In genomic region chr8:121382583-121383241, GRCm38 (mm10) we compare ENCODE assay signal across 8 mouse cellular contexts.
DNase-seq lines count a peak whose midpoint lies in the region; ATAC-seq and TF ChIP-seq lines count a peak whose summit lies in the region.

No protein-coding gene starts in this region.

- TF ChIP-seq POLR2A in bone marrow, adult 2 months (IDR thresholded peaks at IDR 0.05; ENCODE audit: borderline replicate concordance, control insufficient read depth, low read depth, low read length) = no peak

- H3K4me1 ChIP-seq in bone marrow, adult 2 months (ENCODE audit: control insufficient read depth, insufficient read depth, low read length) = peaks cover 2% of the 10 kb centered on the region
- peaks cover 16% of the 10 kb centered on the region for H3K4me1 ChIP-seq in forebrain, embryonic 13.5 days

- no peak overlapping the region for H3K4me3 ChIP-seq in bone marrow, adult 2 months (replicated peaks; ENCODE audit: control insufficient read depth, low read depth, low read length)
- H3K4me3 ChIP-seq in forebrain, embryonic 13.5 days = peak overlapping the region; percentile 39

- peak overlapping the region; percentile 65 for H3K4me2 ChIP-seq in forebrain, embryonic 13.5 days

- peak overlapping the region; percentile 71 for H3K9ac ChIP-seq in forebrain, embryonic 13.5 days

- DNase-seq in ES-CJ7 (ENCODE audit: low read depth, low spot score) = peak; percentile 96
- peak; percentile 72 for DNase-seq in heart, postnatal 25 days (ENCODE audit: low spot score)
- DNase-seq in layer of hippocampus, postnatal 14 days (ENCODE audit: low spot score in 2 of 2) = peak; percentile 49 to 65
- DNase-seq in lung, postnatal 25 days (ENCODE audit: low spot score) = peak; percentile 76
- DNase-seq in right cerebral cortex, postnatal 25 days = peak; percentile 37
- DNase-seq in T-cell, adult 2 months (ENCODE audit: low spot score) = no peak

- peak; percentile 83 for ATAC-seq in forebrain, embryonic 13.5 days

- H3K27ac ChIP-seq in bone marrow, adult 2 months (ENCODE audit: control insufficient read depth, insufficient read depth, low read depth, low read length, poor library complexity) = no peak overlapping the region
- H3K27ac ChIP-seq in forebrain, embryonic 13.5 days = no peak overlapping the region

- no peaks in the 10 kb centered on the region for H3K9me3 ChIP-seq in forebrain, embryonic 13.5 days (replicated peaks)

- peaks cover 27% of the 10 kb centered on the region; the same call in 1 of the 2 replicates for H3K27me3 ChIP-seq in forebrain, embryonic 13.5 days

- peak; percentile 78 for TF ChIP-seq CTCF in bone marrow, adult 2 months (IDR thresholded peaks at IDR 0.05; ENCODE audit: control insufficient read depth, insufficient read depth, low read length)

- intact Hi-C loops in heart, postnatal 25 days (cut with DNase I) = no loop called here

- WGBS in bone marrow, adult 2 months = 2% methylated on average over 21 of the region's 21 CpGs
- WGBS in forebrain, embryonic 13.5 days = 2% methylated on average over 21 of the region's 21 CpGs

- no peaks in the 10 kb centered on the region for H3K36me3 ChIP-seq in forebrain, embryonic 13.5 days (ENCODE audit: poor library complexity, severe bottlenecking)
